Mouse (Mus musculus) frontal cortex, postnatal 14 days (tissue): Measurements from ENCODE around the gene Olfr1411.

Experiments
- DNase-seq, 2 experiments: peaks; one replicate each; pipeline ENCODE4 v3.0.0; 2022; ENCODE audit warnings: low spot score in 2 of 2

The Olfr1411 gene

DNA sequence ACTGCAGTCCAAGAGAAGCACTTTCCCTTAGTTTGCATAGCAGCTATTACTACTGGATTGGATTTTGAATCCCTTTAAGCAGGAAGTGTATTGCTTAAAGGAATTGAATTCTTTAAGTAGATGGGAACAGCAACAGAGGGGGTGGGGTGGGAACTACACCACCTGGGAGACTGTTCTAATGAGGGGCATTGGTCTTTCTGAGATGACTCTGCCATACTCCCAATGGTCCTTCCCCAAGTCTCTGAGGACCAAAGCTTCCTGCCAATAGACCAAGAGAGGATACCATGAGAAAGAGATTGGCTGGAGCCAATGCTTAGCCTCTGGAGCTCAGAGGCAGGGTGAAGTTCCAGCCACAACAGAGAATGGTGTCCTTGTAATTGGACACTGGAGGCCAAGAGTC lies at the start of gene Olfr1411:
TSS of gene Olfr1411 (plus strand) at position 301 of the 400 bp plus-strand sequence.
- DNase-seq, result no peak

DNA sequence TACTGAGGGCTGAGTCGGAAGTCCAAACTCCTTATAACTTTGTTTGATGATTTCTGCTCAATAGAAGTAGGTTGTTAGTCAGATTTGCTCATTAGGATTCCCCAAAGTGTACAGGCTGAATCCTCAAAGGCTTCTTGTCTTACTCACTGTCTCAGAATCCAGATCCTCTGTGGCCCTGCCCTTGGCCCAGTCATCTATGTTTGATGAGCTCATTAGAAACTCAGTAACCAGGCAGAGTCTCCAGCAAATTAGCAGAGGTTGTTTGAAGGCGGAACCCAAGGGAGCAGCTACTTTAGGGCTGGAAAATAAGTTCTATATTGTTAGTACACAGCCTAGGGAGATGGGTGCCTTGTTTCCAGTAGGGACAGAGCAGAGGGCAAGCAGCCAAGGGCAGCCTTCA lies 48.3 kb upstream of the Olfr1411 start:
- DNase-seq, result no peak

DNA sequence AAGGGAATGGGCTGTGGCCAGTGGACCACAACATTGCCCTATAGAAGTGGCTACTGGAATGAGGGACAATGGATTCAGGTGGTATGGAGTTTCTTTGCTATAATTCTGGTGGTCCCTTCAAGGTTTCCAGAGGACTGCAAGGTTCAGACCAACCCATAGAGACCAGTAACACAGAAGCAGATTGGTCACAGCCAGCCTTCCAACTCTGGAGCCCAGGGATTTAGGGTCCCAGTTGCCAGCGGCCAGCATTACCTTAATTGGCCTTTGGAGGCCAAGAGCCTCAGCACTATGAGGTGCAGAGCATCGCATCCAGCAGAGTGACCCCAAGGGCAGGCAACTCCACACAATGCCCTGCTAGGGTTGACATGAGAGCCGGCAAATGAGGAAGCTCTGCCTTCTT lies 23.2 kb upstream of the Olfr1411 start, which contains the start of gene Olfr1413:
TSS of gene Olfr1413 (plus strand) at position 301 of the 400 bp plus-strand sequence.
- DNase-seq, result no peak

DNA sequence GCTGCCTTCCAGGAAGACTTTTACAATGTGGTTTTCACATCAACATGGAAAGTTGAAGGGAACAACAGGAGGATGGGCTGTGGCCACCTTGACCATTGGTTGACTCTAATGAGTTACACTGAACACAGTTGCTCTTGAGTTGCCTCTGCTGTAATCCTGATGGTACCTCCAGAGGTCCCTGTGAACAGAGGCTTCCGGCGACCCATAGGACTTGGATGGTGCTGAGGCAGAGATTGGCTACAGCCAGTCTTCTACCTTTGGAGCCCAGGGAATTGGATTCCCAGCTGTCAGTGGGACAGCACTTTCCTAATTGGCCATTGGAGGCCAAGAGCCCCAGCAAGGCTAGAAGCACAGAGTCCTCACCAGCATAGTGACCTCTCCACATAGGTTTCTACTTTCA lies 8.7 kb upstream of the Olfr1411 start, which contains the start of gene Olfr1412:
TSS of gene Olfr1412 (plus strand) at position 301 of the 400 bp plus-strand sequence.
- DNase-seq, result no peak

DNA sequence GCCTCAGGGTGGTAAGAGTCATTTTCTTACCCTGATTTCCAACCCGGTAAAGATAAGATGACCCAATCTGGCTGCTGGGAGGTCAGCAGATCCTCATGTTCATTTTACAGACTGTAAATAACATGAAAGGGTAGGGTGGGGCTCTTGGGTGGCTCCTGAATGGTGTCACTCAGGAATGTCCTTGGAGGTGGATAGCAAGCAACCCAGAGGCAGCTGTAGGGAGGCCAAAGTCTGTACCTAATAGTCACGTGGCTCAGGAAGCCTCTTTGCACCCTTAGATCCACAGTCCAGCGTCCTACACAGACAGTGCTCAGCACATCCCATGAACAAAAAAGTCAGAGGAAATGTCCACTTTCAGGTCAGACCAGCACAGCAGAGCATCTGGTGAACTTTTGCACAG lies 1.8 kb downstream of the Olfr1411 start:
- DNase-seq, result no peak

DNA sequence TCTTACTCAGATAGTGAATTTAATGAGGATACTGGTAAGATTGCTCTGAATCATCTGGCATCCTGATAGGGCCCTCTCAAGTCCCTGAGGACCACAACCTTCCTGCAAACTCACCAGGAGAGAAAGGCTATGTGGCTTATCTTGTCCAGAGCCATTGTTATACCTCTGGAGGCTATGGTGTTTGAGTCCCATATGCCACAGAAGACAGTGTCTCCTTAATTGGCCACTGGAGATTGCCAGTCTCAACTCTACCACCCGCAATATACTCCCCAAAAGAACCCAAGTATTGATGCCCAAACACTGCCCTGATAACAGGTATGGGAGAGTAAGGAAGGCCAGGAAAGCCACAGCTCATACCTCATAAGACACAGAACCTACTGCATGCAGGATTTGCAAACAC lies 11.3 kb downstream of the Olfr1411 start, which contains the start of gene Olfr1410:
TSS of gene Olfr1410 (plus strand) at position 301 of the 400 bp plus-strand sequence.
- no peak for DNase-seq

DNA sequence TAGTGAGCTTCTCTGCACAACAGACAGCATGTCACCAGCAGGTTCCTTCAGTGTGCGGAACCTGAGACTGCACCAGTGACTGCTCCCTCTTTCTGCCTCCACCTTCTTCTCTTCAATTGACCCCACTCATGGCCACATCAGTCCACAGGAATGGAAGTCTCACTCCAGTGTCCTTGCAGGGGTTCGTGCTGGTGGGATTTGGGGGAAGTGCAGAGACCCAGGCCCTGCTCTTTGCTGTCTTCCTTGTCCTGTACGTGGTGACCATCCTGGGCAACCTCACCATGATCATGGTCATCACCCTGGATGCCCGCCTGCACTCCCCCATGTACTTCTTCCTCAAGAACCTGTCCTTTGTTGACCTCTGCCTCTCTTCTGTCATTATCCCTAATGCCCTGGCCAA lies 13.5 kb downstream of the Olfr1411 start:
- no peak for DNase-seq

DNA sequence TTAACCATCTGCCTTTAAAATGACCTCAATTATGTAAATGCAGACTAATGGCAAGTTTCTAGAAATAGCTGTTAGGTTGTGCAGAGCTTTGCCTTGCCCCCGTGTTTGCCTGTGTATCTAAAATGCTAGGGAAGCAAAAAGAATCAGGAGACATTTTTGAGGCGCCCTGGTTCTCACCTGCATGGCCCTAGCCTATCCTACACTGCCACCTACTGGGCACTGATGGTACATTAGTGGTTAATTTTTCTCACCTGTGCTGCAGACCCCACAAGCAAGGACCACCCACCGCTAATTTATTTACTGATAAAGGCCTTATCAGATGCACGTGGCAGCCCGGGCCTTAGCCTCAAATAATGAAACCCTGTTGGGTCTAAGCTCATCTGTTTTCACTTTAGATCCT lies 16.8 kb downstream of the Olfr1411 start:
- DNase-seq, result peak; percentile 9 to 42

DNA sequence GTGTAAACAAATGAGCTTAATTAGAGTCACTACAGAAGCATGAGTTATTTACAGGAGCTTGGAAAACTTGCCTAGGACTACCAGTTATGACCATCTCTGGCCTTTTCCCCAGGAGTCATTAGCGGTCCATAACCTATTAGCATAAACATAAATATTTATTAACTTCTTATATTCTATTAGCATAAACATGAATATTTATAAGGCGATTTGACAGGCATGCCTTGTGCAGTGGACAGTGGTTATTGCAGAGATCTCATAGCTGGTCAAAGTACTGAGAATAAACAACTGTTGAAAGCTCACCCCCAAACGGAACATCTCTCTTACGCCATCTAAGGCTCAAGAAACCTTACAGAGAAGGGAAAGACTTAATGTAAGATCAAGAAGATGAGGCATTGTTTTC lies 19.0 kb downstream of the Olfr1411 start:
- no peak for DNase-seq

DNA sequence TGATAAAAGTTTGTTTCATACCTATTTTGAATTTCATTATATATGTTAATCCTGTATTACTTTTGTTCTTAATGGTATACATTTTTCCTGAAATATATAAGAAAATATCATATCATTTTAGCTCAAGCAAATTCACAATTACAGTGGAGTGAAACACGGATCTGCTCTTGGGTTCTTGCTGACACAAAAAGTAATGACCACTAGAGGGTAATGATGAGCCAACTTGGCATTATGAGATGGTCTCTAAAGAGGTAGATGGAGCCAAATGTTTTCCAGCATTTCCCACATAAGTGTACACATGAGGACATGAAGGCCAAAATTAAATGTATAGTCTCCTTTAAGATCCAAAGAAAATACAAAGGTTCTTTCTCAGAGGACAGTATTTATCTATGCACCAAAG lies 20.3 kb downstream of the Olfr1411 start:
- DNase-seq, result no peak

DNA sequence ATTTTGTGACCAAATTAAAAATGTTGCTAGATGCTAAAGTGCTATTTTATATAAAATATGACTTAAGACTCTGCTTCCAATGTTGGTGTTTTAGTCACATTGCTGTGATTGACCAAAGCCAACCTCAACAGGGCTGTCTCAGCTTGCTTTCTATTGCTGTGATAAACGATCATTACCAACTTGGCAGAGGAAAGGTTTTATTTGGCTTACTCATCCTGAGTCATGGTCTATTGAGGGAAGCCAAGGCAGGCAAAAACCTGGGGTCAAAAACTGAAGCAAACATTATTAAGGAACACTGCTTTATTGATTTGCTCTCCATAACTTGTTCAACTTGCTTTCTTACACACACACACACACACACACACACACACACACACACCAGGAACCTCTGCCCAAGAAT lies 21.8 kb downstream of the Olfr1411 start:
- no peak for DNase-seq

DNA sequence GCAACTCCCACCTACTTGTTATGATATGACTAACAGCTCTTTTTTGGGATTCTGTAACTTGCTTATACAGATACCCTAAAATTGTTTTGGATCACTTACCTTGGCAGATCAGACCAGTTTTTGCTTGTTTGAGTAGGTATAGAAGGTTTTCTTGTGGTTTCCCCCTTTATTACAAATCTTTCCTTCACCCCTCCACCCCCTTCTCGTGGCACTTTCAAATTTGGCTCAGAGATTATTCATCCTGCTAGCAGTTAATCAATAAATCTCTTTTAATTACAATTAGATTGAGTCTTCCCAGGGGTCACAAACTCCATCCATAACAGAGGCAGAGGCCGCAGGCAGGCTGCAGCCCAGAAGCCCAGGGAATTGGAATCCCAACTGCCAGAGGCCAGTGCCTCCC lies 23.3 kb downstream of the Olfr1411 start, which contains the start of gene Olfr12:
TSS of gene Olfr12 (plus strand) at position 301 of the 400 bp plus-strand sequence.
- no peak for DNase-seq

DNA sequence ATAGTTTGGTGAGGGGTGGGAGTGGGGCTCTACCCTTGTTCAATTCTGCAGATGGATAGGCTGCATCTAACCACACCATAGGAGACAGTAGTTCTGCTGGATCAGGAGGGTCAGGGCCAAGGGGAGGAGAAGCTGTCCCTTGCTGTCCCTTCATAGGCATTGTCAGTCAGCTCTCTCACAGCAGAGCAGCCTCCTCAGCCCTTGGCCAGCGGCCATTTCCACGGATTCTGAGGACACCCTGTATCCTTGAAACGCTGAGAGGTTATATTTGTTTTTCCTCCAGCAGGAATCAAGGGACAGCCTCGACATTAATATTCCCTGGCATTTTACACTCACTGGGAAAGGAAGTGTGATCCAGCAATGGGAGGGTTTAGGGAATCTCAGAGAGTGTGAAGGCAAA lies 24.1 kb downstream of the Olfr1411 start:
- DNase-seq, result no peak

DNA sequence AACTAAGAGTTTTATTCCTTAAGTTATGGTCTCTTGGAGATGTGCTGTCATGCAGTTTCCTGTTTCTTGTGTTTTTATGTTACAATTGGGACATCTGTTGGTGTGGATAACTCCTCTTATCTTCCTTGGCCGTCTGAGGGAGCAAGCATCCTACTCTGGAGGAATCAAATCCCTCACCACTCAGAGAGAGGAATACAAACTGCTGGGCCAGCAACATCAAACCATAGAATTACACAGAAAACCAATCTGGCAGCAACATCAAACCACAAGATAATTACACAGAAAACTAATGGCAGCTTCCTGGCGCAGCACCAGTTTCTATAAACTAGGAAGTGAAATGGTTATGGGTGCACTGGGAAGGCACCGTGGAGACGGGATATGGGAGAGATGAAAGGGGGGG lies 34.0 kb downstream of the Olfr1411 start:
- DNase-seq, result no peak

DNA sequence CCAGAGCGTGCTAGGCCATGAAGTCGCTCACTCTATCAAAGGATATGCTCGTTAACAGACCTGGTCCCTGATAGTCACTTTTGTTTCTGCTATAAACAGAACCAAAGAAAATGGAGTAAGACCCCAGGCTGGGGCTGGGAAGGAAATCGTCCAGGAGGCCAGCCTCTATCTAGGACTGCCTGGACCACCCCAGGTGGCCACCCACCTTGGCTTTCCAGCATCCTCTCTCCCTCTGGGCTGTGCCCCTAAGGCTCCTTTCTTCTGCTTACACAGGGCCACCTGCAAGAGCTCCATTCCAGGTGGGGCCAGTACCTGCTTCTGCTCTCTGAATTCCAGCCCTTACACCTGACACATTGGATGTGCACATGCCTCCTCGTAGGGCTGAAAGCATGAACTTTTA lies 38.0 kb downstream of the Olfr1411 start:
- no peak for DNase-seq

DNA sequence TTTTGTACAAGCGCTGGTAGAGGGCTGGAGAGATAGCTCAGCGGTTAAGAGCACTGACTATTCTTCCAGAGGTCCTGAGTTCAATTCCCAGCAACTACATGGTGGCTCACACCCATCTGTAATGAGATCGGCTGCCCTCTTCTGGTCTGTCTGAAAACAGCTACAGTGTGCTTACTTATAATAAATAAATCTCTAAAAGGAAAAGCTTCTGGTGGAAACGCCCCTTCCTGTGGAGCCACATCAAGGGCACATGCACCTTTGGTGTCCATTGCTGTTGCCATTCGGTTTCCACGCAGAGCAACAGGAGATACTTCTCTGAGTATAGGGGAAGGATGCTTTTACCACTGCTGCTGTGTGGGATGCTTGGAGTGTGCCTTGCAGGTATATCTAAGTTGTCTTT lies 38.7 kb downstream of the Olfr1411 start:
- no peak for DNase-seq

DNA sequence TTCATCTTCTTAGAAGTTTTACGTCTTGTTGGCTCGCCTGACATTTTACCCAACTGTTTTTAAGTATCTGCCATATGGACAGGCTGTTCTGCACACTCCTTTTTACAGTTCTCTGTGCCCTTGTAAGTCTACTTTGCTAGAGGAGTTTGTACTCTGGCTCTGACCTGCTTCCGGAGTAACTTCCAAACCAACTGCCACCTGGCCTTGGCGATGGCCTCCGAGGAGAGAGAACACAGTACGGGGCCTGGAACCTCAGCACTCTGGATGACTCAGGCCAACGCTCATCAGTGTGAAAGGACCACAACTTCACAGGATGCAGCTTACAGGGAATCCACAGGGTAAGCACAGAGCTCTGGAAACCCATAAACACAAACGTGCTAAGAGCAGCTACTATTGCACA lies 39.5 kb downstream of the Olfr1411 start:
- no peak for DNase-seq

DNA sequence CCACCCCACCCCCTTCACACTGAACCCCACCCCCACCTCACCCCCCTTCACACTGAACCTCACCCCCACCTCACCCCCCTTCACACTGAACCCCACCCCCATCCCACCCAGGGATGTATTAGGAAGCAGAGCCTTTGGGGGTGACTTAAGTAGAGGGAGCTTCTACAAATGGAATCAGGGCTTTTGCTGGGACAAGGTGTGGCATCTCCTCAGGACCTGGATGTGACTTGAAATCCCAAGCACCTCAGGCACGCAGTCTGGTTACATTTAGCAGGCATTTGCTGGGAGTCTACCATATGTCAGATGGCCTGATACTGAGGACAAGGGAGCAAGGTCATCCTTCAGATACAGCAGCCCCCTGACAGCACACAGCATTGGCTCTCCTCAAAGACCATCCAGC lies 40.4 kb downstream of the Olfr1411 start:
- no peak for DNase-seq

DNA sequence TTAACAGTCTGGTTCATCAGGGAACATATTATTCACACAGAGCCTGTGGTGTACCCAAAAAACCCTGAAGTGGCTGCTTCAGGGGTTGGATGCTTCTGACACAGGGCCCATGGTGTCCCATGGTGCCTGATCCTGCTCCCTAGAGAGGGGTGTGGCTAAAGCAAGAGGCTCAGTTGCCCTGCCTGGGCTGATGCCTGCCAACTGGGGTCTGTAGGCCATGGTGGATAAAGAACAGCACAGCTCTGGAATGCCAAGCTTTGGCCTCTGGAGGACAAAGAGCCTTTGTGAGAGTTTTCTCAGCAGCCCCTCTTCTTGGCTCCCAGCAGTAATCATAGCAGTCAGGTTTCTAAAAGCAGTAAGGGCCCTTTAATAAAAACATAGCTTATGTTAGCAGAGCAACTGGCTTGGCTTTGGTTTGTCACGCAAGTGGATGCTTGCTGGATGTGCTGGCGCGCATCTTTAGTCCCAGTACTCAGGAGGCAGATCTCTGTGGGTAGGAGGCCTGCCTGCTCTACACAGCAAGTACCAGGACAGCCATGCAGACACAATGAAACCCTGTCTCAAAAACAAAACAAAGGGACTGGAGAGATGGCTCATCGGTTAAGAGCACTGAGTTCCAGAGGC lies 40.9 kb downstream of the Olfr1411 start:
- no peak for DNase-seq

DNA sequence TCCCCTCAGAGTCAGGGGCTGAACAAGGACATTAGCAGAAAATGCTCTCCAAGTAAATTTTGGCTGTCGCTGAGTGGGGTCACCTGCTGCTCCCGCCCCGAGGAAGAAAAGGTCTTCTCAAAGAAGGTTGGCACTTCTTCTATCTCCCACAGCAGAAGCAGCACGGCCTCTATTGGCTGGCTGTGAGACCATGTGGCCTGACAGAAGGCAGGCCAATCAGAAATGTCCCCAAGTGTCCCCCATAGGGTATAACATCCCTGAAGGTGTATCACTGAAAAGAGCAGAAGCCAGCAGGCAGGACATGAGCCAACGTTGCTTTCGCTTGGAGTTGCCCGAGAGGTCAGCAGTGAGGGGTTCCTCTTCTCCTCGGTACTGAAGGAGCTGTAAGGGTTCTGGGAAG lies 41.8 kb downstream of the Olfr1411 start:
- no peak for DNase-seq

DNA sequence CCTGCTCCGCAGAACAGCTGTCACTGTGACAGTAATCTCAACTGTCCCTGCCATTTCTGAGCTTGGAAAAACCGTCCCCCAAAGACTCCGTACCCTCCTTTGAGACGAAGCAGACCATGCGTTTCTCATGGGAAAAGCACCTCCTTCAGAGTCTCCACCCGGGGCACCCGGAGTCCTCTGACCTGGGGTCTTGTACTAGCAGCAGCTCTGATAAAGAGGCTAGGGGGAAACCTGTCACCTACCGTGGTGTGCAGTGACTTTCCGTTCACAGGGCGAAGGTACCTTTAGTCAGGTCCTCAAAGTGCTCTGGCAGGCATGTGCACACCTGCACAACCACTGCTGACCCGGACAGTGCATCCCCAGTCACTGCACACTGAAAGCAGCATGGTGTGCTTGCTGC lies 42.5 kb downstream of the Olfr1411 start:
- DNase-seq, result no peak

DNA sequence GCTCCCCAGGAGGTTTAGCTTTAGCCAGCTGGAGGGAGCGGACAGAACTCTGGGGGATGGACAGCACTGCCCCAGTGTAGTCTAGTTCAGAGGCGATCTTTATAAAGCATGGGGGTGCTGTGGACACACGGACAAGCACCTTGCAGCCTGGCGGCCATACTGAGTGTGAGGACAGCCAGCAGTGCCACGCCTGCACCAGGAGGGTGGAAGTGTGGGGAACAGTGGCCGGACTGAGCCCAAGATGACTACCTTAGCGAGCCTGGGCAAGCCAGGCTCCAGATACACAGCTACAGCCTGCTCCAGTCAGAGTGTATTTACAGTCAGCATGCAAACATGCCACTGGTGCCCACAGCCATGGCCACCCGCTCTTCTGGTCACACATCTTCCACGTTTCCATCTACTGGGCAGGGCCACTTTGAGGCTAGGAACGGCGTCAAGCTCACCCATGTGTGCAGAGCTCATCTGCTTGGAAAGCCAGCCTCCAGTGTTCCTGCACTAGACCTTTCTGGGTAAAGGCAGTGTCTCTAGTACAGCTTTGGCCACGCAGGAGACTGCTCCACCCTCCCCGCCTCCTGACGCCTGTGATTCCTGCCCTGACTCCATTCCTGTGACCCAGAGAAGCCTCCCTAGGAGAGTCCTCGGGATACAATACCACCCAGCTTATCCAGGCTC lies 43.4 kb downstream of the Olfr1411 start:
- no peak for DNase-seq

DNA sequence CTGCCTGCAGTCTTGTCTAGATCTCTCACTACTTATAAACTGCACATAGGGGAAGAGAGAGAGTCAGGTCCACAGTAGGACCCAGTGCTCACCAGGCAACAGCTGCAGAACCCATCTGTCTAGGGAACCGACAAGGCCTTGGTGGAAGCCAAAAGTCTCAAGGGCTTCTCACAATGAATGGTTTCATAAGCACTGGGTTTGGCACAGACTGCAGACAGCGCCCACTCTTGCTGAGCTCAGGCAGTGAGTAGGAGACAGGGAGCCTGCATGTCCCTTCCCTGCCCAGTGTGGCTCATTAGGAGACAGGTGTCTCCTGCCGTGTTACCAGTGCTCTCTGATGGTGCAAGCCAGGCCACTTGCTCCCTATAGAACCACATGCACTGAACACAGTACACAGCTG lies 44.0 kb downstream of the Olfr1411 start:
- peak in 1 of 2 experiments; percentile 53 for DNase-seq
